Mouse (Mus musculus) midbrain, embryonic 10.5 days (tissue): ENCODE data around the gene Rab4a. TPM values are rescaled to one million over a fixed set of nuclear protein-coding genes. Genes with fewer than 3 reads are reported as not detected.
A peak's percentile ranks its signal among the peaks of the same experiment; 100 is the strongest.
"Not testable (repeated sequence)": the region's sequence is repeated elsewhere in the genome, so short reads cannot be mapped to it uniquely, and the experiment has no call there.

ENCODE experiments used
- DNase-seq: peaks from one replicate; pipeline ENCODE4 v3.0.0-alpha.2; 2017; ENCODE audit warnings: low spot score
- H3K27ac ChIP-seq: fragments of 300-500 bp; sonication (generic); replicated peaks from 2 replicates; pipeline ENCODE4 v1.5.1; 2016; ENCODE audit warnings: mild to moderate bottlenecking
- H3K27me3 ChIP-seq: fragments of 300-500 bp; sonication (generic); 2 replicates; pipeline ENCODE4 v1.6.1; 2016; ENCODE audit warnings: low read depth, mild to moderate bottlenecking; ENCODE audit not compliant: poor library complexity, severe bottlenecking
- H3K36me3 ChIP-seq: fragments of 300-500 bp; sonication (generic); 2 replicates; pipeline ENCODE4 v1.6.1; 2016; ENCODE audit warnings: mild to moderate bottlenecking, moderate library complexity
- H3K4me1 ChIP-seq: fragments of 300-500 bp; sonication (generic); 2 replicates; pipeline ENCODE4 v1.6.1; 2016
- H3K4me3 ChIP-seq: fragments of 300-500 bp; sonication (generic); 2 replicates; pipeline ENCODE4 v1.5.1; 2016; ENCODE audit warnings: mild to moderate bottlenecking, moderate library complexity
- H3K9me3 ChIP-seq: fragments of 300-500 bp; sonication (generic); replicated peaks from 2 replicates; pipeline ENCODE4 v1.6.1; 2016; ENCODE audit warnings: mild to moderate bottlenecking
- WGBS: fragments of 180-500 bp; shearing (Covaris S2); methylation state at CpG from one replicate; pipeline ENCODE4 v1.1.7; 2016; 5-methylcytosine and 5-hydroxymethylcytosine counted together
- polyA plus RNA-seq: library from polyadenylated mRNA; unstranded; fragments of >200 nt; fragmentation: Nextera tagmentation; extraction: Ambion mirVana; gene quantifications from 2 replicates; pipeline ENCODE4 v1.2.1, GENCODE M21; 2016

Rab4a gene
- polyA plus RNA-seq, 1 experiment from 2014 or later = 67.6 TPM

GRCm38 (mm10) chr8:123806374-123806935 lies 670 bp downstream of the Rab4a start:
- H3K27me3 ChIP-seq = no peaks in the 10 kb centered on the region
- peak overlapping the region; percentile 93 for H3K27ac ChIP-seq
- no peaks in the 10 kb centered on the region for H3K9me3 ChIP-seq
- DNase-seq = peak; percentile 28
- H3K4me3 ChIP-seq = peak overlapping the region; percentile 79
- under 1% methylated on average over 12 of the region's 12 CpGs for WGBS
- peaks cover 6% of the 10 kb centered on the region; the same call in 1 of the 2 replicates for H3K36me3 ChIP-seq
- H3K4me1 ChIP-seq = peaks cover 40% of the 10 kb centered on the region

GRCm38 (mm10) chr8:123807024-123807431 lies 1.2 kb downstream of the Rab4a start:
- 12% methylated on average over 14 of the region's 14 CpGs for WGBS
- Histone ChIP-seq H3K27ac (peak overlapping the region; percentile 93), H3K36me3 (peaks cover 6% of the 10 kb centered on the region; the same call in 1 of the 2 replicates), H3K4me3 (peak overlapping the region; percentile 79), H3K4me1 (peaks cover 40% of the 10 kb centered on the region), H3K27me3 (no peaks in the 10 kb centered on the region), H3K9me3 (no peaks in the 10 kb centered on the region)
- peak; percentile 35 for DNase-seq

GRCm38 (mm10) chr8:123807852-123808573 lies 2.2 kb downstream of the Rab4a start:
- Histone ChIP-seq H3K27me3 (no peaks in the 10 kb centered on the region), H3K27ac (peak overlapping the region; percentile 93; the same call in 1 of the 2 replicates), H3K4me1 (peaks cover 40% of the 10 kb centered on the region), H3K4me3 (peak overlapping the region; percentile 79; the same call in 1 of the 2 replicates), H3K36me3 (peaks cover 6% of the 10 kb centered on the region; the same call in 1 of the 2 replicates), H3K9me3 (no peaks in the 10 kb centered on the region)
- WGBS = 67% methylated on average over 6 of the region's 6 CpGs
- DNase-seq = no peak

- Histone ChIP-seq H3K27me3 (no peaks in the 10 kb centered on the region), H3K4me3 (no peak overlapping the region), H3K27ac (no peak overlapping the region), H3K4me1 (peaks cover 40% of the 10 kb centered on the region), H3K36me3 (peaks cover 7% of the 10 kb centered on the region), H3K9me3 (no peaks in the 10 kb centered on the region)
- 66% methylated on average over 7 of the region's 7 CpGs for whole genome bisulfite sequencing
- no peak for DNase-seq
These were observed 2.9 kb downstream of the Rab4a start for GRCm38 (mm10) chr8:123808671-123809070.

GRCm38 (mm10) chr8:123809342-123809741 lies 3.6 kb downstream of the Rab4a start:
- peaks cover 40% of the 10 kb centered on the region for H3K4me1 ChIP-seq
- H3K4me3 ChIP-seq = not testable (repeated sequence)

GRCm38 (mm10) chr8:123812227-123812626 lies 6.4 kb downstream of the Rab4a start:
- Histone ChIP-seq H3K4me3 (no peak overlapping the region), H3K27me3 (no peaks in the 10 kb centered on the region), H3K4me1 (peaks cover 18% of the 10 kb centered on the region), H3K9me3 (no peaks in the 10 kb centered on the region), H3K36me3 (peaks cover 38% of the 10 kb centered on the region), H3K27ac (no peak overlapping the region)
- no peak for DNase-seq
- WGBS = 88% methylated on average over 5 of the region's 5 CpGs

More at GRCm38 (mm10) chr8:123809342-123809741, 3.6 kb downstream of the Rab4a start:
- DNase-seq, H3K9me3 ChIP-seq, H3K27me3 ChIP-seq, H3K27ac ChIP-seq: not testable (repeated sequence)
- 88% methylated on average over 4 of the region's 4 CpGs for WGBS
- H3K36me3 ChIP-seq = peaks cover 14% of the 10 kb centered on the region

- Histone ChIP-seq H3K9me3 (no peaks in the 10 kb centered on the region), H3K27ac (no peak overlapping the region), H3K36me3 (peaks cover 49% of the 10 kb centered on the region), H3K4me1 (peaks cover 9% of the 10 kb centered on the region), H3K4me3 (no peak overlapping the region), H3K27me3 (no peaks in the 10 kb centered on the region)
- DNase-seq = no peak
- WGBS = 86% methylated on average over 16 of the region's 16 CpGs
These were observed 7.5 kb downstream of the Rab4a start for GRCm38 (mm10) chr8:123813173-123813891.

GRCm38 (mm10) chr8:123813892-123814266 lies 8.1 kb downstream of the Rab4a start:
- peaks cover 5% of the 10 kb centered on the region for H3K4me1 ChIP-seq
- DNase-seq = no peak
- no peaks in the 10 kb centered on the region for H3K9me3 ChIP-seq
- H3K36me3 ChIP-seq = peaks cover 55% of the 10 kb centered on the region
- H3K27me3 ChIP-seq = no peaks in the 10 kb centered on the region
- no peak overlapping the region for H3K27ac ChIP-seq
- H3K4me3 ChIP-seq = no peak overlapping the region
- 89% methylated on average over 4 of the region's 4 CpGs for WGBS

- peaks cover 59% of the 10 kb centered on the region for H3K36me3 ChIP-seq
- no peak overlapping the region for H3K4me3 ChIP-seq
- no peaks in the 10 kb centered on the region for H3K4me1 ChIP-seq
- 90% methylated on average over 11 of the region's 11 CpGs for WGBS
- no peaks in the 10 kb centered on the region for H3K9me3 ChIP-seq
- H3K27ac ChIP-seq = no peak overlapping the region
- no peak for DNase-seq
- no peaks in the 10 kb centered on the region for H3K27me3 ChIP-seq
These were observed 9.5 kb downstream of the Rab4a start for GRCm38 (mm10) chr8:123815325-123815724.

GRCm38 (mm10) chr8:123816939-123817338 lies 11.2 kb downstream of the Rab4a start:
- H3K27me3 ChIP-seq = no peaks in the 10 kb centered on the region
- H3K36me3 ChIP-seq = peaks cover 72% of the 10 kb centered on the region
- no peaks in the 10 kb centered on the region for H3K4me1 ChIP-seq
- 91% methylated on average over 8 of the region's 8 CpGs for WGBS
- DNase-seq = no peak
- no peak overlapping the region for H3K27ac ChIP-seq
- no peaks in the 10 kb centered on the region for H3K9me3 ChIP-seq
- H3K4me3 ChIP-seq = no peak overlapping the region

GRCm38 (mm10) chr8:123817747-123818146 lies 12.0 kb downstream of the Rab4a start:
- no peak for DNase-seq
- no peak overlapping the region for H3K4me3 ChIP-seq
- no peaks in the 10 kb centered on the region for H3K4me1 ChIP-seq
- H3K36me3 ChIP-seq = peaks cover 80% of the 10 kb centered on the region
- 0 out of 2 replicates have a peak, but pooled peaks cover under 1% of the 10 kb centered on the region for H3K9me3 ChIP-seq
- no peaks in the 10 kb centered on the region for H3K27me3 ChIP-seq
- WGBS = 93% methylated on average over 11 of the region's 11 CpGs
- no peak overlapping the region for H3K27ac ChIP-seq

- Histone ChIP-seq H3K36me3 (peaks cover 88% of the 10 kb centered on the region), H3K9me3 (peaks cover 6% of the 10 kb centered on the region; the same call in 1 of the 2 replicates), H3K27ac (no peak overlapping the region), H3K4me3 (no peak overlapping the region), H3K4me1 (no peaks in the 10 kb centered on the region), H3K27me3 (no peaks in the 10 kb centered on the region)
- DNase-seq = no peak
- 94% methylated on average over 19 of the region's 19 CpGs for whole genome bisulfite sequencing
These were observed 14.2 kb downstream of the Rab4a start for GRCm38 (mm10) chr8:123819683-123820610.
